Mouse (Mus musculus) brain, embryonic 14.5 days (tissue): ENCODE results near the gene Itgb6.

Experiments used
- CTCF ChIP-seq: fragments of 200-500 bp; IDR thresholded peaks from 2 replicates; pipeline ENCODE4 v1.5.1; 2012; ENCODE audit warnings: inconsistent platforms, mild to moderate bottlenecking, moderate library complexity, borderline replicate concordance; ENCODE audit not compliant: insufficient read depth, insufficient read length; ENCODE audit errors: extremely low read depth
- POLR2A ChIP-seq: fragments of 200-500 bp; IDR thresholded peaks from 2 replicates; pipeline ENCODE4 v1.6.1; 2012; ENCODE audit warnings: mild to moderate bottlenecking, inconsistent platforms, borderline replicate concordance; ENCODE audit not compliant: poor library complexity, insufficient read depth, insufficient read length, severe bottlenecking; ENCODE audit errors: extremely low read depth

DNA sequence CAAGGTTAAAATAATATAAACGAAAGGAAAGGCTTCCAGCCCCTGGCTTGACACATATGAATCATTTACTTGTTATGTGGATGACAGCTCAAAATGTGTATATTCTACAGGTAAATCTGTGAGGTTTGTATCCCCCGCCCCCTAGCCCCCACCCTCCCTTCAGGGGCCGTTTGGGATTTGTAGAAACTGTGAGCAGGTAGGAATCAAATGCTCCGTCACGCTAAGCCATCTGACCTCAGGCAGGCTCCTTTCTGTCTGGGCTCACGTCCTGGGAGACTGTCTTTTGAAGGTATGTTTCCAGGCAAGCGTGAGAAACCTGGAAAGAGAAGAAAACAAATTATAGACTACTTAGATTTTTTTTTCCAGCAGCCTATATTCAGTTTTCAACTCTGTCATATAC, 48.0 kb downstream of the Itgb6 start:
- TF ChIP-seq CTCF: no peak
- no peak for TF ChIP-seq POLR2A
